Mouse (Mus musculus): ENCODE data around the gene Trio.

GRCm38 (mm10) chr15:27787151-27787550 lies 238.5 kb downstream of the Trio start:
- TF ChIP-seq CTCF (IDR thresholded peaks at IDR 0.05; ENCODE audit: low read depth): no peak
- TF ChIP-seq EP300 (IDR thresholded peaks at IDR 0.05; ENCODE audit: low read depth): no peak

All from liver, postnatal 0 days (tissue).